Mouse (Mus musculus) v-Abl transformed pro-B cells (cell line): ENCODE measurements around the gene Tex2.

ENCODE experiments used
- in situ Hi-C, 2 experiments: fragments of 400-800 bp; cut with MboI; formaldehyde crosslinking; loops; one replicate each; pipeline ENCODE4 v1.15.1; 2025; ENCODE audit not compliant: unreplicated experiment in 2 of 2

Tex2 gene

GRCm38 (mm10) chr11:106515079-106515745 lies 98.0 kb downstream of the Tex2 start:
- in situ Hi-C loops, result loop anchor here in 1 of 2 experiments (25.0 kb wide), 1 partner anchor 247 kb away; the partner anchor contains the start of genes Milr1 and Pecam1

- in situ Hi-C loops, result loop anchor here in 1 of 2 experiments (25.0 kb wide), 1 partner anchor 248 kb away; the partner anchor contains the start of genes Milr1 and Pecam1
Observed at GRCm38 (mm10) chr11:106514446-106514845, 98.8 kb downstream of the Tex2 start.

- in situ Hi-C loops, result loop anchor here in 1 of 2 experiments (25.0 kb wide), 1 partner anchor 249 kb away; the partner anchor contains the start of genes Milr1 and Pecam1
Observed at GRCm38 (mm10) chr11:106513166-106513565, 100.1 kb downstream of the Tex2 start.

- in situ Hi-C loops, result loop anchor here in 1 of 2 experiments (25.0 kb wide), 1 partner anchor 250 kb away; the partner anchor contains the start of genes Milr1 and Pecam1
Observed at GRCm38 (mm10) chr11:106512006-106512390, 101.2 kb downstream of the Tex2 start.

GRCm38 (mm10) chr11:106511236-106512005 lies 101.8 kb downstream of the Tex2 start:
- in situ Hi-C loops, result loop anchor here in 1 of 2 experiments (25.0 kb wide), 1 partner anchor 251 kb away; the partner anchor contains the start of genes Milr1 and Pecam1

GRCm38 (mm10) chr11:106507638-106508037 lies 105.6 kb downstream of the Tex2 start:
- in situ Hi-C loops, result loop anchor here in 1 of 2 experiments (25.0 kb wide), 1 partner anchor 255 kb away; the partner anchor contains the start of genes Milr1 and Pecam1

GRCm38 (mm10) chr11:106506211-106506610 lies 107.0 kb downstream of the Tex2 start:
- in situ Hi-C loops, result loop anchor here in 1 of 2 experiments (25.0 kb wide), 1 partner anchor 256 kb away; the partner anchor contains the start of genes Milr1 and Pecam1

GRCm38 (mm10) chr11:106504129-106504528 lies 109.1 kb downstream of the Tex2 start:
- in situ Hi-C loops, result loop anchor here in 1 of 2 experiments (25.0 kb wide), 1 partner anchor 258 kb away; the partner anchor contains the start of genes Milr1 and Pecam1

GRCm38 (mm10) chr11:106503425-106503717 lies 109.9 kb downstream of the Tex2 start:
- in situ Hi-C loops, result loop anchor here in 1 of 2 experiments (25.0 kb wide), 1 partner anchor 259 kb away; the partner anchor contains the start of genes Milr1 and Pecam1

GRCm38 (mm10) chr11:106502631-106503424 lies 110.4 kb downstream of the Tex2 start:
- in situ Hi-C loops, result loop anchor here in 1 of 2 experiments (25.0 kb wide), 1 partner anchor 259 kb away; the partner anchor contains the start of genes Milr1 and Pecam1

- in situ Hi-C loops, result loop anchor here in 1 of 2 experiments (25.0 kb wide), 1 partner anchor 260 kb away; the partner anchor contains the start of genes Milr1 and Pecam1
Observed at GRCm38 (mm10) chr11:106502159-106502505, 111.1 kb downstream of the Tex2 start.

- in situ Hi-C loops, result loop anchor here in 1 of 2 experiments (25.0 kb wide), 1 partner anchor 261 kb away; the partner anchor contains the start of genes Milr1 and Pecam1
Observed at GRCm38 (mm10) chr11:106501308-106502158, 111.7 kb downstream of the Tex2 start.

- in situ Hi-C loops, result loop anchor here in 1 of 2 experiments (25.0 kb wide), 1 partner anchor 262 kb away; the partner anchor contains the start of genes Milr1 and Pecam1
Observed at GRCm38 (mm10) chr11:106500393-106501307, 112.6 kb downstream of the Tex2 start.

GRCm38 (mm10) chr11:106498739-106499379 lies 114.4 kb downstream of the Tex2 start:
- in situ Hi-C loops, result loop anchor here (5.0 to 25.0 kb wide), 4 partner anchors 126 to 574 kb away; no protein-coding TSS in a partner anchor

- in situ Hi-C loops, result loop anchor here (5.0 to 25.0 kb wide), 4 partner anchors 127 to 573 kb away; no protein-coding TSS in a partner anchor
Observed at GRCm38 (mm10) chr11:106497926-106498325, 115.3 kb downstream of the Tex2 start.

- in situ Hi-C loops, result loop anchor here (5.0 to 25.0 kb wide), 4 partner anchors 128 to 572 kb away; no protein-coding TSS in a partner anchor
Observed at GRCm38 (mm10) chr11:106497009-106497408, 116.2 kb downstream of the Tex2 start.
